Mouse (Mus musculus) large intestine, adult 2 months (tissue): ENCODE measurements around the gene Chkb. TPM values are rescaled to one million over a fixed set of nuclear protein-coding genes. Genes with fewer than 3 reads are reported as not detected.
A peak's percentile ranks its signal among the peaks of the same experiment; 100 is the strongest.

Source experiments
- DNase-seq: peaks from one replicate; pipeline ENCODE4 v3.0.0-alpha.2; 2012; ENCODE audit warnings: low read depth, low spot score
- WGBS: fragments of 180-500 bp; shearing (Covaris S2); methylation state at CpG from one replicate; pipeline ENCODE4 v1.1.7; 2018; 5-methylcytosine and 5-hydroxymethylcytosine counted together
- polyA plus RNA-seq: library from polyadenylated mRNA; depleted of rRNA; stranded (reverse); fragments of >200 nt; gene quantifications from 2 replicates; pipeline ENCODE4 v1.2.3, GENCODE M21; 2012; rRNA removed

Gene Chkb
- 125 and 129 TPM in 2 replicates for polyA plus RNA-seq

DNA sequence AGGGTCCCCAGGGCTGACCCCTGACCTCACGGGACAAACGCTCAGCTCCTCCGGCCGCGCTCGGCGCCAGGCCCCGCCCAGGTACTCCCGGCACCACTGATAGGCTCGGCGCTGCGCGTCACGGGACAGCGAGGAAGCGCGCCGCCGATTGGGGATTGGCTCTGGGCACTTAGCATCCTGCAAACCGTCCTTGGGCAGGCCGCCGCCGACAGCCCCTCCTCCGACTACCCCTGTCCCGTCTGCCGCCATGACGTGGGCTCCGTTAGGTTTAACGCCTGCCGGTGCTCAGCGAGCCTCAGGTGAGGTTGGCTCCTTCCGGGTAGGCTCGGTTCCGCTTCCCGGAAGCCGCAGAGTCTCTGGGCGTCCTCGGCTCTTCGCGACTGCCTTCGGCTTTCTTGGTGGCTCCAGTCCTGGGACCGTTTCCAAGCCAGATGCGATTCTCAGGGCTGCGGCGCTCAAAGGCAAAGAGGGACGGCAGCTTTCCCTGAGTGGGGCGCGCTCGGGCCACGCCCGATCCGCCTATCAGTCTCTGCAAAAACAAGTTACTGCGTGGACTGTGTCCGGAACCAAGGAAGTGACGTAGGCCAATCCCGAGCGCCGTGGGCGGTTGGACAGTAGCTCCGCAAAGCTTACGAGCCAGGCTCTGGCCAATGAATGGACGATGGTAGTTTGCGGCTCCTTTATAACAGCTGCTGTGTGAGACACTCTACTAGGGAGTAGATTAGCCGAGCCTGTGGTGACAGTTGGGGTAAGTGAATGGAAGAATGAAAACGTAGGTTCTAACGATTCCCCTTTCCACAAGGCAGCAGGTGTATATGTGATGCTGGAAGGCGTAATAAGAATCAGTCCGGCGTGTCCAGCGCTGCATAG, at the start of gene Chkb, which contains the start of the genes C730034F03Rik and Gm44502:
Gene Chkb, minus strand, starts transcription at position 557 of the 870 bp plus-strand sequence.
Gene C730034F03Rik, plus strand, starts transcription at position 238 of the 870 bp plus-strand sequence.
Gene Gm44502, minus strand, starts transcription at position 345 of the 870 bp plus-strand sequence.
- WGBS, result under 1% methylated on average over 70 of the region's 70 CpGs

DNA sequence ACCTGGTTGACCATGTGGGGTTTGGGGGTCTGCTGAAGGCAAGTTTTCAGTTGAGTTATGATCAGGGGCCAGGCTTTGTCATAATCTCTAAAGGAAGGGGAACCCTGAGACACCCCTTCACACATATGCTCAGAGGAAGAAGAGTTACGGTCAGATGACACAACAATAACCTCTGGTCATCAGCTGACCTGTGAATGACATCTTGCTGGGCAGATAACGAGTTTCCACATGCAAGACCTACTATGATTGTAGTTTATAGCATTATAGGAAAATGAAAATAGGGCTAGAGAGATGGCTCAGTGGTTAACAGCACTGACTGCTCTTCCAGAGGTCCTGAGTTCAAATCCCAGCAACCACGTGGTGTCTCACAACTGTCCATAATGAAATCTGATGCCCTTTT, 48.9 kb upstream of the Chkb start:
- no peak for DNase-seq
- WGBS, result 84% methylated on average over 3 of the region's 3 CpGs

More for the DNA sequence above, at the start of gene Chkb, which contains the start of the genes C730034F03Rik and Gm44502:
- peak; percentile 93 for DNase-seq

DNA sequence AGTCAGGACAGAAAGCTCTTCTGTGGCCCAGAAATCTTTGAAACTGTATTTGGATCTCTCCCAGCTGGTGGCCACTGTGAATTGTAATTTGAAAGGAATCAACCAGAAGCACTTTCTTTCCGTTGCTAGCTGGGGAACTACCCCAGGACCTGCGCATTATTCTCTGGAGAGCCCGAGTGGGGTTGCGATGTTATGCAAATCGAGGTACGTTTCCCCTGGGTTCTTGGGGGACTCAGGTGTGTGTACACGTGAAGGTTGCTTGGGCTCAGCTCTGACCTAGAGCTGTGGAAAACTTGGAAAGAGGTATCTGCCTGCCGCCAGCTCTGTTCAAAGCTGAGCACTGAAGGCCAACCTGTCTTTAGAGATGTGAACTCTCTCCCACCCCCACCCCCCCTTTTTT, 48.1 kb upstream of the Chkb start:
- no peak for DNase-seq
- WGBS, result 79% methylated on average over 8 of the region's 8 CpGs

DNA sequence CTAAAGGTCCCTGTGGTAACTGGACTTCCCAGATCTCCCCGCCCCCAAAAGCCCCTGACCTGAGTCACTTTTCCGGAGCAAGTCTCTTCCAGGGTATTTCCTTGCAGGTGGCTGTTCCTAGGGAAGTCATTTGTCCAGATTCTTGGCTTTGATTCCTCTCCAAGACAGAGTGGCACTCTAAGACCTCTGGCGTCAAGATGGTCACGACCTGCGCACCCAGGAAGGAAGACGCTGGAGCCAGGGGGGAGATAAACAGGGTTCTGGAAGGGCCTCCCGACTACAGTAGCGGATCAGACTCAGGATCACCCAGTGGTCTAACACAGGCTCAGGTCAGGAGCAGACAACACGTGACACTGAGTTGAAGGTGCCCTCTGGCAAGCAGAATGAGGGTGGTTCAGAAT, 47.4 kb upstream of the Chkb start, which contains the start of gene Arsa:
Gene Arsa, minus strand, starts transcription at position 335 of the 401 bp plus-strand sequence.
- 55% methylated on average over 9 of the region's 9 CpGs for WGBS

DNA sequence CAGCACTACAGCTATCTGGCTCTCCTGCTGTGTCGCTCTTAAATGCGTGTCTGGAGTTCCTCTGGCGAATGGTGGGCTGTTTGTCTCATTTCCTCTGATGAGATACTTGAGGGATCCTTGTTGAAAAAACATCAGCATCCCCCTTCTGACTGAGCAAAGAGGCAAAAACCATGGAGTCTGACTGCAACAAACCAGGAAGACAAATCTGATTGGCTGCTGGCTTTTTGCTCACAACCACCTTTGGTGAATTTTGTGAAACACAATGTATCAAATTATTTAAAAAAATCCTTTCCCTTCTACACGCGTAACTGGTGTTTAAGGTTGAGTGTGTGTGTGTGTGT, 46.7 kb upstream of the Chkb start:
- 9% methylated on average over 5 of the region's 5 CpGs for WGBS
- DNase-seq, result no peak

More for the DNA sequence above, 47.4 kb upstream of the Chkb start, which contains the start of gene Arsa:
- DNase-seq, result no peak

DNA sequence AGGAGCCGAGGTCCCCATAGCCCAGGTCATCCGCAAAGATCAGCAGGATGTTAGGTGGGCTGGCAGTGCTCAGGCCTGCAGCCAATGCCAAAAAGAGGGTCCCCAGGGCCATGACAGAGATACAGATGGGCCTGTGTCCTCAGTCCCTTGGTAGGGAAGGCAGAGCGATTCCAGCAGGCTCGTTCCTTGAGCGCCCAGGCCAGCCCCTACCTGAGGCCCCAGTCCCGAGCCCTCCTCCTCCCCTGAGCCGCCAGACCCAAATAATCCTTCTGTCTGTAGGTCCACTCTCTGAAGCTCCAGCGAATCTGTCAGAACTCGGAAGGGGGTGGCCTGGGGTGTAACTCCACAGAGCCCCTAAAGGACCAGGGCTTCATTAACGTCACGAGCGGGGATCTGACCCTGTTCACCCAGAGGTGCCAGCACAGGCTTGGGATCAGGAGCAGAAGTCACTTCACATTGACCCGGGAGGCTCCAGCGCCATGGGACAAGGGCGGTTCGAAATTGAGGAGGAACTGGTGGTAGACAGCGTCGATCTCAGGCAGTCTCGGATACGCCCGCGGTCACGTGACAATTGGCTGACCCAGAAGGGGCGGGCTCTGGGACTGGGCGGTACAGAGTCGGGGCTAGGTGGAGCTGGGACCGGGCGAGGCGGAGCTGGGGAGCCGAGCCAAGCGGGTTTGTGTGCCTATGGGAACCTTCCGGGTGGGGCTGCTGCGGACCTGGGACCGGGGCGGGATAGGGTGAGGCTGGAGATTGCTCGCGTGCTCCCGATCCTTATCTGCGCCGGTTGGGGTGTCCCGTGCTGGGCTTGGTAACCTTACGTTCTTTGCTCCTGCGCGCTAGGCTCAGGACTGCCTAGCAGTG, 46.1 kb upstream of the Chkb start:
- 10% methylated on average over 44 of the region's 44 CpGs for WGBS
- DNase-seq, result peak; percentile 84

DNA sequence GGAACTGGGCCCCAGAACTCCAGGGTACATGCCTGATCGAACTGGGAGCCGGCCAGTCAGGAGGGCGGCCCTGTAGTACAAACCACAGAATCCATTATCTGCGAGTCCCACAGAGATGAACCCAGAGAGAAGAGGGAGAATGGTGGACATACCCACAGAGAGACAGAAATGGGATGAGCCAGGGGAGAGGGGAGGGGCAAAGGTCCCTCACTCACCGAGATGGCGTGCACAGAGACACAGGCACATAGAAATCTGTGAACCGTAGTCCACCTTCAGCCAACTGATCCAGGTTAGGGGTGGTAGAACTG, 45.5 kb upstream of the Chkb start:
- no peak for DNase-seq
- WGBS, result 90% methylated on average over 7 of the region's 7 CpGs

DNA sequence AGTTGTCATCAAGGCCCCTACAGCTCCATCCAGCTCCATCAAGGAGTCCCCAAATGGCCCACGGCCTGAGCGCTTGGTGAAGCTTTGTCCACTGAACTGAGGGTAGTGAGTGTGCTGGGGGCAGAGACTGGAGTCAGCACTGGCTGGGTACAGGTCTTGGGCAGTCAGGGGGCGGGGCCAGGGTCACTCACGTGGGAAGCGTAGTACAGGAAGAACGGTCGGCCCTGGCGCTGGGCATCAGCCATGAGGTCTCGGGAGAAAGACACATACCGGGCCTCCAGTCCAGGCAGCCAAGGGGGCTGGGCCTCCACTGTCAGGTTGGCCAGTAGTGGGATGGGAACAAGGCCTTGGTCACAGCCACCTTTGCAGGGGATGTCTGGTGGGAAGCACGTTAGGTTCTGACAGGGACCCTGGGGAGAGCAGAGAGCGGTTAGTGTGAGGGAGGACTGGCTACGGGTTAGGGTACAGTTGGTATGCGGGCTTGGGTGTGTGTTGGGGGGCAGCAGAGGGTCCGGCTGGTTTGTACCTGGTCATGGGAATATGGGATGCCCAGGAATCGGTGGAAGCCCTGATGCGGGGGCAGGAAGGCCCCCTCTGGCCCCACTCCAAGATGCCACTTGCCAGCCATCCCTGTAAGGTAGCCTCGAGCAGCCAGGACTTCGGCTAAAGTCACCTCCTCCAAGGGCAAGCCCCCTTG, 45.0 kb upstream of the Chkb start:
- 95% methylated on average over 19 of the region's 19 CpGs for WGBS
- no peak for DNase-seq

DNA sequence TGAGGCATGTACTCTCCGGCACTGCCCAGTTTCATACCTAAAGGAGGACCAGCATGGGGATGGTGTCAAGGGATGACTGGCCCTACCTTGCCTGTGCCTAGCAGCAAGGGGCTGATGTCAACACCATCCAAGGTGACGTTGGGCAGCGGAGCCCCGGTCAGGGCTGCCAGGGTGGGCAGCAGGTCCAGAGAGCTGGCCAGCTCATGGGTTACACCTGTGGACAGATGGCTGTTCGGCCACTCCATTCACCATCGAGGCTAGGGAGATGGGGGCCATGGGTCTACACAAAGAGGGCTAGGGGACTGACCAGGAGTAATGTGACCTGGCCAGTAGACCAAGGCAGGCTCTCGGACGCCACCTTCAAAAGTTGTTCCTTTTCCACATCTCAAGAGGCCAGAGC, 44.2 kb upstream of the Chkb start:
- WGBS, result 97% methylated on average over 8 of the region's 8 CpGs
- DNase-seq, result no peak

DNA sequence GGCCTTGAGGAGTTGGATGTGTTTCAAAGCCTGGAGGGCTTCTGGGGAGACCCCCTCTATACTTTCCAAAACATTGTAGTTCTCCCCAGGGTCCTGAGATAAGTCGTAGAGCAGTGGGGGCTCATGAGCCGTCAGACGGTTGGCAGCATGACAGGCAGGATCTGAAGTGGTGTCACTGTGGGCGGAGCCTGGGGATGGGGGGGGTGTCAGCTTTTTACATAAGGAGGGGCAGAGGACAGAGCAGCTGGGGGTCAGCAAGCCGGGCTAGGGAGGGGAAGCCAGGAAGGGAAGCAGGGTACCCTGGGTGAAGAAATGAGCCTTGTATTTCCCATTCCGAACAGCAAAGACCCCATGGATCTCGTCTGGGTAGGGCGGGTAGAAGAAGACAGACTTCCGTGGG, 43.7 kb upstream of the Chkb start:
- 90% methylated on average over 9 of the region's 9 CpGs for WGBS
- DNase-seq, result no peak

DNA sequence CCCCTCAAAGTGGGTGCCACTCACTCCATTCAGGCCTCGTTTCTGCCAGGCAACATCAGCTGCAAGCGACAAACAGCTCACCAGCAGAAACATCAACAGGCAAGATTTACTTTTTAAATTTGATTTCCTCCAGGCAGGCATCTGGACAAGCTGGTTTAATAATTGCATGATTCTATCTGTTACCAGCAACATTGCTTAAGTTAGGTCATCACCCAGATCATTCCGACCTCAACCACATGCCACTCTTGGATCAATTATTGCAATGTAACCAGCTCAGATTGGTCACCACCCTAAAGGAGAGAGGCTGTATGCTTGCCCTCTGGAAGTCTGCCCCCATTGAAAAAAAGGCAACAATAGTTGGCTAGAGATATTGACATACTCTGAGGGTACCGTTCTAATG, 41.8 kb upstream of the Chkb start:
- 82% methylated on average over 4 of the region's 4 CpGs for WGBS
- no peak for DNase-seq

DNA sequence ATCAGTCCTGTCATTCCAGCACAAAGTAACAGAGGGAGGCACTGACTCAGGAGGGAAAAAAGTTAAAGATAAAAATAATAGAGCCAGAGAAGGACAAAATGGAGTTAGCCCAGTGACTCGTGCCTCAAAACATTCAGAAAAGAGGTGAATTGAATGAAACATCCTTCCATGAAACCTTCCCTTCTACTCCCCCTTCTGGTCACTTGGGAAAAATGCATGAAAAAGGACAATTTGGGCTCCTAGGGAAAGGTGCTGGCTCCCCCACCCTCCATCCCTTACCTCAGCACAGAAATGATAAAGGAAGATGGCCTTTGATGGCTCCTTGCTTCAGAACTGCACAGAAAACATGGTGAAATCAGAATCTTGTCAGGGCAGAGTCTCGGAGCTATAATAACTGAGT, 38.9 kb upstream of the Chkb start:
- 25% methylated on average over 2 of the region's 2 CpGs for WGBS
- DNase-seq, result no peak

DNA sequence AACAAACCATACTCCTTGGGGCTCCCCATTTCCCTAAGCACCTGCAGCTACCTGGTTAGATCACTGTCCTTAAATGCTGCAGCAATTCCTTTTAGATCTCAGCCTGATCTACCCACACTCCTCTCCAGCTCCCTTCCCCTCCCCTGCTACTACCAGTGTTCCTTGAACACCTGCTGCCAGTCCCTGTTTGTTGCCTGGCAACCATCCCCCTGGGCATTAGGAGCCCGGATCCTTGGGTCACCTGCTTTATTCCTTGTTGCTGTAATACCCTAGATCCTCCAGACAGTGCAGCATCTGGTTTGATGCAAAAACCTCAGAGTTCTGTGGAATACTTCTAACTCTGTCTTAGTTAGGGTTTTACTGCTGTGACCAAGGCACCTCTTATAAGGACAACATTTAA, 35.3 kb upstream of the Chkb start:
- WGBS, result 9% methylated on average over 1 of the region's 1 CpGs

DNA sequence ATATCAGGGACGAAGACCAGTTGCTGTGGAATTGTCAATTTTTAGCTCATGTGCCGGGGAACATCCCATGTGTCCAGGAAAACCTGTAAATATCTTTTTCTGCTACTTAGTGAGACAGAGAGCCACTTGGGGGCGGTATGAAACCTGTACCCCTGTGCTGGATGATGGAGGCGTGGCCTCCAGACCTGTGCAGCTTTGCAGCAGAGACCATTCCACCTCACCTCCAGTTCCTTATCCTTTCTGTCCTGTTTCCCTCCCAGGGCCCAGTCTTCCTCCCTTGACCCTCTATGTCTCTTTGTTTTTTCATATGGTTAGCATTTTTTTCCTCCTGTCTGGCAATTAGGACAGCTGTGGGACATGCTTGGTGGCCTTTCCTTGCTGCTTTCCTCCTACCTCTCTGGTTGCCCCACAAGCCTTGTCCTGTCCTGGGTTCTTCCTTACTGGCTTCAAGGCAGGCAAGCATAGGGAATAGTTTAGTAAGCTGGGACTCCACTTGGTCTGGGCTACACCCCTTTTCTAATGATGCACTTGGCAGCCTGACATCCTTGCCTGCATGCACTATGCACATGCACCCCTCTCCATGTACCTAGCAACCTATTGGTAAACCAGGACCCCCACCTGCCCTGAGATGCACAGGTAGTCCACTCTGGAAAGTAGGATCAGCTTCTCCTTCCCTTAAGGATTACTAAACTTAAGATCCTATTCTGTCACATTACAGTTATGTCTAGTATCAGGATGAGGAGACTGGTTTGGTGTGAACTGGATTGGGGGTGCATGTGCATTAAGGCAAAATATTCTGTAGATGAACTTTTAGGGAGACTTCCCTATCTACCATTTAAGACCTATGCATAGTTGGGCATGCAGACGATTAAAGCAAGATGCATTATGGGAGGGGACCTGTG, 33.9 kb upstream of the Chkb start:
- WGBS, result 45% methylated on average over 5 of the region's 5 CpGs
- DNase-seq, result no peak

More for the DNA sequence above, 35.3 kb upstream of the Chkb start:
- no peak for DNase-seq

DNA sequence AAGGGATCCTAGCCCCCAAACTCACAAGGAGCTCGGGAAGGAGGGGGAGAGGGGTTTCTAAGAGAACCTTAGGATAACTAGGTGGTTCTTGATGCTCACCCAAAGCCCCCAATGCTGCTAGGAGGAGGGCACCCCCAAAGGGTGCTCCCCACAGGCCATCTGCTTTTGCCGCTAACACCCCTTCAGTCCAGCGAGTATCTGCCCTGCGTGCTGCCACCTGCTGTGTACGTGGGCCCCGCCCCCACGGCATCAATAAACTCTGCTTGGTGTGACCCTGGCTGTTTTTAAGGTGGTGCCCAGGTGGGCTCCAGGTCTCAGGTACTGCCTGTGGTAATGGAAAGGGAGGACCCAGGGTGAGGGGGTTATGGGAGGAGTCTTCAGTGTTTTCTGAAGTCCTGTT, 32.5 kb upstream of the Chkb start:
- no peak for DNase-seq
- WGBS, result 46% methylated on average over 7 of the region's 7 CpGs

DNA sequence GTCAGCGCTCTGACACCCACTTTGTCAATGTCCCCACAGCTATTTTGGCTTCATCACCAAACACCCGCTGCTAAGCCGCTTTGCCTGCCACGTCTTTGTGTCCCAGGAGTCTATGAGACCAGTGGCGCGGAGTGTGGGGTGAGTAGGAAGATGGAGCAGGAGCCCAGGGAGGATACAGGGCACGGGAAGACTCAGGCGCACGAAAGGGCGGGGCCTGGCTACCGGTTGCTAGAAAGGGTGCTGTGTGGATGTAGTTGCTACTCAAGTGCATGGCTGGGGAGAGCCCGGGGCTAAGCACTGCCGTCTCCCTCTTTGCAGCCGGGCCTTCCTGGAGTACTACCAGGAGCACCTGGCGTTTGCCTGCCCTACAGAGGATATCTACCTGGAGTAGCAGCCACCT, 31.6 kb upstream of the Chkb start:
- no peak for DNase-seq
- WGBS, result 71% methylated on average over 15 of the region's 15 CpGs

DNA sequence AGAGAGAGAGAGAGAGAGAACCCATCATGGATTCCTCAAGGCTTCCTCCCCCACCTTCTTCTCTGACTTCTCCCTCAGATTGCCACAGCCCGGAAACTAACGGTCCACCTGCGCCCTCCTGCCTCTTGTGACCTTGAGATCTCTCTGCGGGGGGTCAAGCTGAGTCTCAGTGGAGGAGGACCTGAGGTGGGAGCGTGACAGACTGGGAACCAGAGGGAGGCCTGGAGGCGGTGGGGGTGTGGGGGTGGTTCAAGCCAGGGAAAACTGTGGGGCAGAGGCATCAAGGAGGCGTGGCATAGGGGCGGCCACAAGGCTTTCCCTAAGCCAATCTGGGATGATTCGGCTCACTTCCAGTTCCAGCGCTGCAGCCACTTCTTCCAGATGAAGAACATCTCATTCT, 30.6 kb upstream of the Chkb start:
- WGBS, result 54% methylated on average over 10 of the region's 10 CpGs
- DNase-seq, result no peak

DNA sequence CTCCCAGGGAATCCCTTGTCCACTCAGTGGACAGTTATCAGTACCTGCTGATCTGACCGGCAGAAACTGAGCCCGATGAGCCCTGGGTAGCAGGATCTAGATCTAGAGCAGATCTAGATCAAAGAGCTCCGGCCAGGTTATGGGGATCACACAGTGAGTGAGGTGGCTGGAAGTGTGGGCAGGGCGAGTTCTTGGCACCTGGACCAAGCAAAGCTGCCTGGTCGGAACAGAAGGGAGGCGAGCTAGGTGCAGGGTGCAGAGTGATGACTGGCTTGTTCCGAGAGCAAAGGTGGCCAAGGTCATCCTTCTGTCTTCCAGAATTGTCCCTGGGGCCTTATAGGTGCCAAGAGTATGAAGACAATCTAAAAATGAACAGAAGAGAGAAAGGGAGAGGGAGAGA, 30.1 kb upstream of the Chkb start:
- WGBS, result 66% methylated on average over 7 of the region's 7 CpGs
- DNase-seq, result no peak

DNA sequence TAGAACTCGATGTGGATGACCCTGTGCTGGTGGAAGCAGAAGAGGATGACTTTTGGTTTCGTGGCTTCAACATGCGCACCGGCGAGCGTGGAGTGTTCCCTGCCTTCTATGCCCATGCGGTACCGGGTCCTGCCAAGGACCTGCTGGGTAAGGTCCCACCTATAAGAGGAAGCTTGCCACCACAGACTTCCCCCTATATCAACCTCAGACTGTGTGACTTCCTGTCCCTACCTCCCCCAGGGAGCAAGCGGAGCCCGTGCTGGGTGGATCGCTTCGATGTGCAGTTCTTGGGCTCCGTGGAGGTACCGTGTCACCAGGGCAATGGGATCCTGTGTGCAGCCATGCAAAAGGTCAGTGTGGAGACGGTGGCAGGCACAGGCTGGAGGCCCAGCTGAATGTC, 29.2 kb upstream of the Chkb start:
- DNase-seq, result no peak
- WGBS, result 86% methylated on average over 15 of the region's 15 CpGs
